Mouse (Mus musculus): ENCODE measurements around the gene Uhrf2. TPM values are rescaled to one million over a fixed set of nuclear protein-coding genes. Genes with fewer than 3 reads are reported as not detected.

The Uhrf2 gene
- total RNA-seq, 2 experiments from 2014 or later = 58.3 to 85.8 TPM

DNA sequence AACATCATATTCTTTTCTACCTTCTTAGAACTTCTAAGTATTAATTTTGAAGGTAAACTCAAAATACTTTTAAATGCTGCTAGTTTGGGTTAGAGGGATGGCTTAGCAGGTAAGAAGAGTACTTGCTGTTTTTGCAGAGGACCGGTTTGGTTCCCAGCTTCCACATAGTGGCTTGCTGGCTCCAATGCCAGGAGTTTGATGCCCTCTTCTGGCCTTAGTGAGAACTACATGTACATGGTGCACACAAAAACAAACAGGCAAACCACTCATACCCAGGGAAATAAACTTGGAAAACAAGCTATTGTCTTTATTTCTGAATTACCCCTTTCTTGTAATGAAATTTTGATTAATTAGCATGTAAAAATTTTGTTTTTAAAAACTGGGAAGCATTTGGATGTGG is 15.5 kb downstream of the Uhrf2 start:
- ATAC-seq (ENCODE audit: poor library complexity, severe bottlenecking) = peak; percentile 64

DNA sequence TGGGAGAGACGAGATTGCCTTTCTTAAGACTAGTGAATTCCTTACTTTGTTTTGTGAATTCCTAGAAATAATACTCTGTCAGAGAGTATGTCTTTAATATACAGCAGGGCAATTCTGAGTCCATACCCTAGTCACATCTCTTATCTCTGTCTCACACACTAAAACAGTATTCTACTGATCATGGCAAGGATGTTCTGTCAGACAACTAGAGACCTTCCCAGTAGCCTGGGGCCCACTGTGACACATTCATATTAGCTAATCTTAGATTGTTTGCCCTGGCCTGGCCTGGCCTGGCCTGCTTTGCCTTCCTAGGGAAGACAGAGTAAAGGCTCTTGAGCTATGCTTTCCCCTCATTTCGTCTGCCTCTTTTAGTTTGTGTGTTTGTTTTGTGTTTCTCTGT is 20.3 kb downstream of the Uhrf2 start:
- no peak for ATAC-seq (ENCODE audit: poor library complexity, severe bottlenecking)

- ATAC-seq (ENCODE audit: poor library complexity, severe bottlenecking) = no peak
These were observed 21.2 kb downstream of the Uhrf2 start for GRCm38 (mm10) chr19:30051479-30051878.

GRCm38 (mm10) chr19:30054218-30054617 is 23.9 kb downstream of the Uhrf2 start:
- no peak for ATAC-seq (ENCODE audit: poor library complexity, severe bottlenecking)

DNA sequence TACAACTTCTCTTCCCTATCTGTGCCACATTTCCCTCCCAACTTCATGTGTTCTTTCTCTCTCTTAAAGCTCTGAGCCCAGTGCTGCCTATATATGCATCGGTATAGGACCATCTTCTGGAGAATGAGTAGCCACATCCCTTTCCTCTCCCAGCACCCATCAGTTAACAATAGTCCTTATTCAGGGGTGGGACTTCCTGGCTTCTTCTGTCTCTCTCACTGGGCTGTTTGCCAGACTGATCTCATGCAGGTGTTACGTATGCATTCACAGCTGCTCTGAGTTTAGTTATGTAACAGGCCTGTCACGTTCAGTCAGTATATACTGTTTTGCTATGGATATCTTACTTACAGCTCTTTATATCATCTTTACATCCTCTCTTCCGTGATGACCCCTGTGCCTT is 35.5 kb downstream of the Uhrf2 start:
- no peak for ATAC-seq (ENCODE audit: poor library complexity, severe bottlenecking)

DNA sequence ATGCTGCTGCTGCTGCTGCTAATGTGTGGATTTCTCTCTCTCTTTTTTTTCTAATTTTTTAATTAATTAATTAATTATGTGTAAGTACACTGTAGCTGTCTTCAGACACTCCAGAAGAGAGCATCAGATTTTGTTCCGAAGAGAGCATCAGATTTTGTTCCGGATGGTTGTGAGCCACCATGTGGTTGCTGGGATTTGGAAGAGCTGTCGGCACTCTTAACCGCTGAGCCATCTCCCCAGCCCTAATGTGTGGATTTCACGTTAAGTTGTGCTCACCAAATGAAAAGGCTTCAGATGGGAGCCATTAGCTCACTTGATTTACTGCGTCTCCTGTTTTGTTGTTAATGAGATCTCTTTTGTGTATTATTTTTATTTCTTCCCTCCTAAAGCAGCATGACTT is 59.9 kb downstream of the Uhrf2 start:
- no peak for ATAC-seq (ENCODE audit: poor library complexity, severe bottlenecking)

DNA sequence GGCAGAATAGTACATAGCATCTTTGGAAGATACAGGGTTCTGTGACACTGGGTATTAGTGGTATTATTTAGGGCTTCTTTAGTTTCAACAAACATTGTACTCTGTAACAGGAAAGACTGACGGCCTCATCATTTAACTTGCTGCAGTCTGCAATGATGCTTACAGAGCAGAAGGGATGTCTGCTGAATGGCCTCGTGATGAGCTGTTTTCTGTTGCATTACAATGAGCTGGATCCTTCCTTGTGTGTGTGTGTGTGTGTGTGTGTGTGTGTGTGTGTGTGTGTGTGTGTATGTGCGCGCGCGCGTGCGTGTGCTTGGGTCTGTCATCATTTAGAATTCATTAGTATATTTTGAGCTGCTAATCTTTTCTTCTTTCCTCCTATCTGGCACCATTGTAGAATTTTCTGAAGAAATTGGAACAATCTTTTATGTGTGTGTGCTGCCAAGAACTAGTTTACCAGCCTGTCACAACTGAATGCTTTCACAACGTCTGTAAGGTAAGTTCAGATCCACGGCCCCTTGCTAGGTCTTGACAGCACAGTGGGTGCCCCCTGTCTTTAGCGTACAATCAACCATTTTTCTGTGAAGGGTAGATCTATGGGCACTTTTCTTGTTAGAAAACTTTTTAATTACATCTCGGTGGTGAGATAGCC is 61.5 kb downstream of the Uhrf2 start:
- ATAC-seq (ENCODE audit: poor library complexity, severe bottlenecking) = no peak

DNA sequence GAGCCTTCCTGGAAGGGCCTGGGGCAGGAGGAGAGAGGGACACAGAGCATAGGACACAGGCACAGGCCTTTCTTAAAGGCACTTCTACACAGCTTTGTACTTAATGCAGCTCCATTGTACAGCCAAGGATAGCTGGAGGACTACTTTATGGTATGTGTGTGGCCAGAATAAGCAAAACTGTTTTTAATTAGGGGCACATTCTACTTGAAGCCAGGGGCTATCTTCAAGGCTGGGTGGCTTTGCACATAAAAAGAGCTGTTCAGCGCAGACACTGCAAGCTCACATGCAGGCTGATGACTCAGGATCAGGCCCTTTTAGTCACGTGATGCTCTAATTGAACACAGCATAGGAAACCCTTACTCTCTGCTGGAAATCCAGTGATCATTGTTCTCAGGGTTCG is 65.9 kb downstream of the Uhrf2 start:
- no peak for ATAC-seq (ENCODE audit: poor library complexity, severe bottlenecking)

DNA sequence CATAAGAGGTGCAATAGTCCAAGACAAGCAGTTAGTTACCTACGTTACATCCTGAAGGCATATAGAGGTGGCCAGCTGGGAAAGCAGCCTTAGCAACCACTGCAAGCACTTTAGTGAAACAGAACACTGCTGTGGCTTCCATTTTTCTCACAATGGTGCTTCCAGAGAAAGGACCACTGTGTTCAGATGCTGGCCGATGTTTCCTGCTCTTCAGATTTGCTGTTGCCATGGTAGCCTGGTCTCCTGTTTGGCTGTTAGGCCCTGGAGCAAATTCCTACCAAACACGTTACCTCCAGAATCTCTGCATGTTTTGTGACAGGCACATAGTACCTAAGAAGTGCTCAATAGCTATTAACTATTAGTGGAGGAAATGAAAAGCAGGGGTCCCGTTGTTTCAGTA is 66.7 kb downstream of the Uhrf2 start:
- no peak for ATAC-seq (ENCODE audit: poor library complexity, severe bottlenecking)

DNA sequence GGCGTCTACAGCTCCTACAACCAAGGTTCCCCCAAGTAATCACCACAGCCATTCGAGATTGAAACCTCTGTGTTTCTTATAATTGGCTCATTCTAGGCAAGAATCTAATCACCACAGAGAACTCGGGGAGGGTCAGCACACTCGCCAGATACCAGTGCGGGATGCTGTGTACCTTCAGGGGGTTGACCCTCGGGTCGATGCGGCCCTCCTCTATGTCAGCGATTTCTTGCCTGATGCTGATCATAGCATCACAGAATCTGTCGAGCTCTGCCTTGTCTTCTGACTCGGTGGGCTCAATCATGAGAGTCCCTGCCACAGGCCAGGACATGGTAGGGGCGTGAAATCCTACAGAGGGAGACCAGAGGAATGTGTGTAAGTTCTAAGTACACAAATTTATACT is 70.3 kb downstream of the Uhrf2 start:
- ATAC-seq (ENCODE audit: poor library complexity, severe bottlenecking) = no peak

DNA sequence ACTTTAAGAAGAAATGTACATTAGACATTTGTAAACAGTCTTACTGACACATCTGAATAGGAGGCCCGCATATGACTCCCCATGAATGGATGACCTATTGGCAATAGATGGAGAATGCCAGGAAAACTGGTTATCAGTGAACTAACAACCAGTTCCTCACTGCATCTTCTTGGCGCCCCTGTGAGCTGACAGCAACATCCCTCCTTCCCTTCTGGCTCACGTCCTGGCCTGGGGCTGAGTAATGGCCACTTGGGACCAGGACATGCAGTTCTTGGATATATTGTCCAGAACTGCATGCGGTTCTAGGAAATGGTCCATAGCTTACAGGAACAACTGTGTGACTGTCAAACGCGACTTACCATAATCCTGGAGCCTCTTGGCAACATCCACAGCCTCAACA is 72.3 kb downstream of the Uhrf2 start:
- no peak for ATAC-seq (ENCODE audit: poor library complexity, severe bottlenecking)

DNA sequence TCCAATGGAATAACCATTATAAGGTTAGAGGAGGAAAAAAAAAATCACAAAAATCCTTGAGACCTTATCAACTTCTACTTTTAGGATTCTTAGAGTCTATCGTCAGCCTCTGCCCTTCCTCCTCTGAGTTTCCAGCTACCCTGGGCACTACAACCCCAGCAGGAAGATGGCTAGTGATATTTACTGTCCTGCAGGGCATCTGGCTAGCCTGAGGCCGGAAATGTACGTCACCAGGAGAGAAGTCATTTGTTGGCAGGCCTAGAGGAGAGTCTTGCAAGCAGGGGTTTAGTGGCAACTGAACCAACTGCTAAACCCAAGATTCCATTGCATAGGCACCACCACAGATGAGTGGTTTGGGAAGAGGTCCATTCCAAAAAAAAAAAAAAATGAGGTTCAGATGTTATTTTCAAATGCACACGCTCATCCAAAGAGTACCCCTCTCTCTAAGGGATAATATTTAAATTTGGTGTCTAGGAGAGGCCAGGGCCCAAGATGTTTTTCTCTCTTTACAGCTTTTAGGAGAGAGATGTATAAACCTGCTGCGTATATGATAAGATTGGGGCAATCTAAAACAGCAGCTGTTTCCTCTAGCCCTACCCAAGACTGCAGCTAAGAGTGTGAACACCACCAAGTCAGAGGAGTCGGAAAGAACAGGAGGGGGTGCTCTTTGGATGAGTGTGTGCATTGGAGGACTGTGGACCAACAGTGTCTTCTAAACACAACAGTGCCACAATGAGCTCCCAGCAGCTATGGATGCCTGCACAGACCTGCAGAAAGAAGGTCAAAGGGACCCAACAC is 74.9 kb downstream of the Uhrf2 start:
- no peak for ATAC-seq (ENCODE audit: poor library complexity, severe bottlenecking)

GRCm38 (mm10) chr19:30107221-30107845 is 77.0 kb downstream of the Uhrf2 start:
- ATAC-seq (ENCODE audit: poor library complexity, severe bottlenecking) = peak; percentile 85

DNA sequence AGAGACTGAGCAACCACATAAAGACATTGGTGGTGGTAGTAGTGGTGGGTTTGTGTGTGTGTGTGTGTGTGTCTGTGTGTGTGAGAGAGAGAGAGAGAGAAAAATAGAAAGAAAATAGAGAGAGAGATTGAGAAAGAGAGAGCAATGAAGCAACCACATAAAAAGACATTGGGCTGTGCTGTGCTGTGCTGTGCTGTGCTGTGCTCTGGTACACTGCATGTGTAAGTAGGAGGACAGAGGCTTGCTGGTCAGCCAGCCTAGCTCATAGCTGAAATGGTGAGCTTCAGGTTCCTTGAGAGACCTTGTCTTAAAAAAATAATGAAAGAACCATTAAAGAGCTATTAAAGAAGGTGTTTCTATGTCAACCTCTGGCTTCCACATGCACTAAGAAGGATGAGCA is 78.3 kb downstream of the Uhrf2 start:
- ATAC-seq (ENCODE audit: poor library complexity, severe bottlenecking) = no peak

GRCm38 (mm10) chr19:30109122-30109521 is 78.8 kb downstream of the Uhrf2 start:
- no peak for ATAC-seq (ENCODE audit: poor library complexity, severe bottlenecking)

GRCm38 (mm10) chr19:30111421-30111820 is 81.1 kb downstream of the Uhrf2 start:
- no peak for ATAC-seq (ENCODE audit: poor library complexity, severe bottlenecking)

DNA sequence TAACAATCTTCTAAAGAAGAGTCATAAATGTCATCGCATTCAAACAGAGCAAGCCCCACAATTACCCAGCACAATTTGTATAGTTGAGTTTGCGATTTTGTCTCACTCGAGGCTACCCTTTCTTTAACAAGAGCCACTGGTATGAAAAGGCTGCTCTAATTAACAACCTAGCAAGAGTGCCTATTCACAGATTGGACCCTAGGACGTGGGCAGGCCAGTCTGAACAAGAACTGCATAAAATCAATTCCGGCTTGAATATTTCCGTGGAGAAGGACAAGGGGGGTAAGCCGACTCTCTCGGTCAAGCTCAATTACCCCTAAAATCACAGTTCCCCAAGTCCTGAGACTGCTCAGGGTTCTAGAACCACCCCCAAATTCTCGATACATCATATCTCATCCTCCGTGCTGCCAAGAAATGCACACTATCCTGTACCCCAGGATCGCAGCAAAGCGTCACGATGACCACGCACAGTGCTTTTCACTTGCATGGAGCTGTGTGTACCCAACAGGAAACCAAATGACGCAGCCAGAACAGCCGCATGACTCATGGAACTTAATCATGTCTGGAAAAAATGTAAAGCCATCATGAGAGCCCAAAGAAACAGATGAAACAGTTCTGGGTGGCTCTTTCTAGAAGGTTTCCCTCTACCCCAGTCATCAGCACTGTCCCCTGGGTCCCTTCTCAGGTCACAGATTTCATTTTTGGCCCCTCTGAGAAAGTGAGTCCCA is 82.8 kb downstream of the Uhrf2 start:
- ATAC-seq (ENCODE audit: poor library complexity, severe bottlenecking) = no peak

- no peak for ATAC-seq (ENCODE audit: poor library complexity, severe bottlenecking)
These were observed 84.7 kb downstream of the Uhrf2 start for GRCm38 (mm10) chr19:30114919-30115441.

DNA sequence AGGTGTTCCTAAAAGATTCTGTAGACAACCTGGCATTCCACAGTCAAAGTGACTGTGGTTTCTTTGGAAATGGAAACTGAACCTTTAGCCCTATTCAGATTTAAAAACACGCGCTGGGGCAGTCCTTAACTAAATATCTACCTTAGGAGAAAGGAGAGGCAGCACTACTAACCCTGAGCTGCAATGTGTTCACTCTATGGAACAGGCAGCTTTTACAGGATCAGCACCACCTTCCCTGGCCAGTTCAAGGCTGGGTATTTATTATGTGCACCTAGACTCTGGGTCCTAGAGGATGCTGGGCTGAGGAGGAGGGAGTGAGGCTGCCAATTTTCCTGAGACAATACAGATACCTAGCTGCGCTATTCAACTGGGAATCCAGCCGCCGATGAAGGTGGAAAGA is 85.3 kb downstream of the Uhrf2 start:
- no peak for ATAC-seq (ENCODE audit: poor library complexity, severe bottlenecking)

DNA sequence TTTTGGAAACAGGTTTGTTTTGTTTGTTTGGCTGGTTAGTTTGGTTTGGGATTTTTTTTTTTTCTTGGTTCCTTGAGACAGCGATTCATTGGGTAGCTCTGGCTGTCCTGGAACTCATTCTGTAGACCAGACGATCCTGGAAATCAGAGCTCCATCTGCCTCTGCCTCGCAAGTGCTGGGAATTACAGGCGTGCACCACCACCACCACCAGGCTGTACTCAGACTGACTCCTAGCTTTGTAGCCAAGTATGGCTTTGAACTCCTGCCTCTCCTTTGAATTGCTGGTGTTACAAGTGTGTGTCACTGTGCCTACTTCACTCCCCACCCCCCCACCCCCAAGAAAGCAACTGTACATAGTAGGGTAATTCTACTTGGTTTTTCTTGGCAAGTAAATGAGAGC is 86.9 kb downstream of the Uhrf2 start:
- no peak for ATAC-seq (ENCODE audit: poor library complexity, severe bottlenecking)

- ATAC-seq (ENCODE audit: poor library complexity, severe bottlenecking) = no peak
These were observed 87.5 kb downstream of the Uhrf2 start for GRCm38 (mm10) chr19:30117775-30118174.
